Mouse (Mus musculus) embryonic fibroblast, embryonic 13.5 days (primary cell): ENCODE results near the gene Krtap28-10.

Experiments
- CTCF ChIP-seq: IDR thresholded peaks from 2 replicates; pipeline ENCODE4 v1.5.1; 2011; ENCODE audit warnings: mild to moderate bottlenecking, control low read depth, low read length, moderate library complexity, borderline replicate concordance; ENCODE audit not compliant: insufficient read depth
- POLR2A ChIP-seq: IDR thresholded peaks from 2 replicates; pipeline ENCODE4 v1.6.1; 2011; ENCODE audit warnings: low read depth, mild to moderate bottlenecking, control low read depth, low read length, moderate library complexity

GRCm38 (mm10) chr1:83039080-83039479, 3.2 kb downstream of the Krtap28-10 start:
- no peak for TF ChIP-seq POLR2A
- no peak for TF ChIP-seq CTCF
